8 mouse cellular contexts compared by ENCODE assay signal in the genomic region with DNA sequence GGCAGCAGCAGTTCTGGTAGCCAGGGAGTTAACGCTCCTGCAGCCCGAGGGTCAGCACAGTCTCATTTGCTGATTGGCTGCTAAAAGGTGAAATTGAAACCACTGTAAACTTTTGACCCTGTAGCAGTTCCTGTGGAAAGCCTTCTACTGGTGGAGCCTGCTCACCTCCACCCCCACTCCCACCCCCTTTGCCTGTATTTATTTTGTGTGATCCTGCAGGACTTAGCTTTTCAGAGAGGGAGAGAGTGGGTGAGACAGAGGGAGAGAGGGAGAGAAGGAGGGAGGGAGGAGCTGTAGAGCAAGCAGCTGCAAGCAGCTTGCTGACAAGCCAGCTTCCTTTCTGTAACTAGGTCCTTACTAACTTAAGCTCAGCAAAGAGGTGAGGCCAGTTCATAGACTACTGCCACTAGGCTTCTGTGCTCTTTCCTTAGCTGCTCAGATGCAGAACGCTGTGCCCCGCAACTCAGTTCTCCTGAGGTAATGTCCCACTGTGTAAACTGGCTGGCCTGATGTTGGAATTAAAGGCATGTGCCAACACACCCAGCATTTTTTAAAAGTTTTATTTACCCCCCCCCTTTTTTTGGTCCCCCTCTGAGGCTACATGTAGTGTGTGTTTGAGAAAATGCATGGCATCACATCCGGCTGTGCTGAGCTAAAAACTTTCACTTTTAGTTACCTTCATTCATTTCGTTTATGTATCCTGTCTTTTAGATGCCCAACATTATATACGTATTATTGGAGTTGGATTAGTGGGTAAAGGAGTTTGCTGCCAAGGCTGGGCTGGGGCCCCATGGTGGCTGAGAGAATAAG. TPM values are rescaled to one million over a fixed set of nuclear protein-coding genes. Genes with fewer than 3 reads are reported as not detected.
A peak's percentile ranks its signal among the peaks of the same experiment; 100 is the strongest.
DNase-seq lines count a peak whose midpoint lies in the region; ATAC-seq and TF ChIP-seq lines count a peak whose summit lies in the region.

No protein-coding gene starts in this region.

- ATAC-seq in activated CD4-positive, CD25-positive, alpha-beta regulatory T cell, adult 4 months, result peak; percentile 62

- H3K4me1 ChIP-seq in forebrain, embryonic 10.5 days, result peaks cover 48% of the 10 kb centered on the region
- H3K4me1 ChIP-seq in megakaryocyte, embryonic 14.5 days, result peaks cover 86% of the 10 kb centered on the region
- H3K4me1 ChIP-seq in small intestine, adult 2 months (ENCODE audit: control insufficient read depth, insufficient read depth, insufficient read length, low read length), result peaks cover 12% of the 10 kb centered on the region; the same call in 1 of the 2 replicates

- peak overlapping the region; percentile 36 for H3K4me3 ChIP-seq in forebrain, embryonic 10.5 days
- peak overlapping the region; percentile 91 for H3K4me3 ChIP-seq in megakaryocyte, embryonic 14.5 days (replicated peaks)
- peak overlapping the region; percentile 53 for H3K4me3 ChIP-seq in small intestine, adult 2 months (ENCODE audit: low read depth, low read length)

- H3K27me3 ChIP-seq in forebrain, embryonic 10.5 days (ENCODE audit: poor library complexity, severe bottlenecking), result no peaks in the 10 kb centered on the region
- H3K27me3 ChIP-seq in megakaryocyte, embryonic 14.5 days (replicated peaks), result no peaks in the 10 kb centered on the region
- no peaks in the 10 kb centered on the region for H3K27me3 ChIP-seq in small intestine, adult 2 months (ENCODE audit: control insufficient read depth, insufficient read depth, low read length)

- no peak for TF ChIP-seq POLR2A in small intestine, adult 2 months (IDR thresholded peaks at IDR 0.05; ENCODE audit: low read depth, low read length)

- peak; percentile 90 for DNase-seq in 3T3-L1 (ENCODE audit: low read depth, low spot score)
- peak; percentile 63 for DNase-seq in forebrain, embryonic 10.5 days (ENCODE audit: extremely low spot score, low spot score)
- peak; percentile 51 to 58 for DNase-seq in heart, postnatal 14 days
- DNase-seq in kidney, postnatal 4 days, result peak; percentile 76 to 85
- no peak for DNase-seq in layer of hippocampus, postnatal 10 days (ENCODE audit: low spot score in 2 of 2)

- 35% methylated on average over 7 of the region's 7 CpGs for WGBS in forebrain, embryonic 10.5 days
- 8% methylated on average over 7 of the region's 7 CpGs for WGBS in small intestine, adult 2 months

- peak overlapping the region; percentile 83 for H3K27ac ChIP-seq in forebrain, embryonic 10.5 days
- H3K27ac ChIP-seq in small intestine, adult 2 months (ENCODE audit: insufficient read depth, low read depth, low read length), result peak overlapping the region; percentile 95

- no peaks in the 10 kb centered on the region for H3K9me3 ChIP-seq in forebrain, embryonic 10.5 days
- H3K9me3 ChIP-seq in megakaryocyte, embryonic 14.5 days, result no peaks in the 10 kb centered on the region

- intact Hi-C loops in heart, postnatal 14 days (cut with DNase I), result loop anchor here (2.0 to 5.0 kb wide), 3 partner anchors 17 to 114 kb away; no protein-coding TSS in a partner anchor

- 0 out of 2 replicates have a peak, but pooled peaks cover 4% of the 10 kb centered on the region for H3K36me3 ChIP-seq in forebrain, embryonic 10.5 days (replicated peaks)
- H3K36me3 ChIP-seq in megakaryocyte, embryonic 14.5 days (replicated peaks; ENCODE audit: low read length), result peaks cover 34% of the 10 kb centered on the region
- H3K36me3 ChIP-seq in small intestine, adult 2 months (ENCODE audit: control insufficient read depth, insufficient read depth, low read length), result peaks cover 4% of the 10 kb centered on the region; the same call in 1 of the 2 replicates

- TF ChIP-seq CTCF in small intestine, adult 2 months (IDR thresholded peaks at IDR 0.05; ENCODE audit: extremely low read depth, insufficient read length, insufficient replicate concordance, low read depth, low read length), result no peak

RNA-seq across cellular contexts. Expression of a gene that starts 38.9 kb away (rescaled TPM):
- 10 to 100 TPM; 65.2 to 65.3 TPM for polyA plus RNA-seq in activated CD4-positive, CD25-positive, alpha-beta regulatory T cell, adult 4 months (2017; shearing (Covaris generic))
- 14.3 and 15.7 TPM in 2 replicates for polyA plus RNA-seq in forebrain, embryonic 10.5 days (2016; fragmentation: Nextera tagmentation; extraction: Ambion mirVana)
- total RNA-seq in heart, postnatal 14 days (2021), result 10 to 100 TPM; 28.7 to 31.5 TPM
- 22.7 and 35.4 TPM in 2 replicates for polyA plus RNA-seq in megakaryocyte, embryonic 14.5 days (2012; ENCODE audit: insufficient read depth, low replicate concordance)
- 13.0 and 20.1 TPM in 2 replicates for polyA plus RNA-seq in small intestine, adult 2 months (2012; rRNA removed)
- total RNA-seq in layer of hippocampus, postnatal 10 days (2021), result 10 to 100 TPM; 30.7 to 33.5 TPM

Comparison
In these comparisons a context has a peak if more than half of its experiments do, and no peak if none do; other contexts are left out.
1. DNase-seq: peak in 3T3-L1 (single experiment), forebrain, embryonic 10.5 days (single experiment), heart, postnatal 14 days (2 of 2) and kidney, postnatal 4 days (2 of 2); none in layer of hippocampus, postnatal 10 days (0 of 2).
2. H3K4me3 ChIP-seq: peak in every context shown above with its lines; median percentile 91 in megakaryocyte, embryonic 14.5 days; 53 in small intestine, adult 2 months; 36 in forebrain, embryonic 10.5 days.